Mouse (Mus musculus): ENCODE measurements around the gene Hsf2bp. TPM values are rescaled to one million over a fixed set of nuclear protein-coding genes. Genes with fewer than 3 reads are reported as not detected.

Gene Hsf2bp
- 1 to 10 TPM in 1 of 2 experiments, under 1 TPM in 1; 0.72 to 1.8 TPM for total RNA-seq (2021)
- long read RNA-seq, experiment 1, partial matches to known transcripts, result 0 of 2 reads
- long read RNA-seq, experiment 1, other reads (novel, unspliced or antisense), result 2 of 2 reads
- long read RNA-seq, experiment 2, partial matches to known transcripts, result 0 of 1 reads
- long read RNA-seq, experiment 2, other reads (novel, unspliced or antisense), result 1 of 1 reads

DNA sequence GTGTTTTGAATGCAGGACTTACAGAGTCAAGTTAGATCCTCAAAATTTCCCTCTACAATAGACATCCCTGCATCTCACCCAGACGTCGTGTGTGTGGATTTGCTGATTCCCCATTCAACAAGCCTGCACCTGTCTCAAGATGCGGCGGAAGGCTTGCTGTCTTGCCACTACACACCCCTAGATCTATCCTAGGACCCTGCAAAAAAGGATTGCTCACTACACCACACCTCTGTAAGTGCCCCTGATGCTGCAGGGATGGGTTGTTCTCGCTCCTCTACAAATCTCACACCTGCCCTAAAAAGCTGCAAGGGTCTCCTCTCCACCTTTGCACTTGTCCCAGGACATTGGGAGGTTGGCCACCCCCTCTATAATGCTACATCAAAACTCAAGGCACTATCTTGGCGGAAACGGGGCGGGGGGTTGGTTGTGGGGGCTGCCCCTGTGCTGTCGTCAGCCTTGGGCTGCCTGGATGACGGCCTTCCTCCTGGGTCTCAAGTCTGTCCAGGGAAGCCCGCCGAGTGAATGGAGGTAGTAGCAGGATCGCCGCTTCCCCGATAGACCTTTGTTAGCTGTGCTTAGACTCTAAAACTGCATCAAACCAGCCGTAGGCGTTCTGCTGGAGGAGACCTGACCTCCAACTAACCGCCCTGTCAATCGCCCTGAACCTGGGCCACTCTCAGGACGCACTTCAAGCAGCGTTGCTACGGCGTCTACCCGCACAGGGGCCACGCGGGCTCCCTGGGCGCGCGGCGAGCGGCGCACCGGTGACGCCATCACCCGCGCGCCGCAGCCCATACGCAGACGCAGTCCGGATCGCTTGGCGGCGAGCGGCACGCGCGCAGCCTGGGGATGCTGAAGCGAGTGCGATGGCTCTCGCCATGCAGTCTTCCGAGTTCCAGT is at the start of gene Hsf2bp, which contains the start of gene Rrp1b:
Hsf2bp (minus strand) TSS at position 741 of the 900 bp plus-strand sequence.
Rrp1b (plus strand) TSS at position 492 of the 900 bp plus-strand sequence.
- DNase-seq (ENCODE audit: low spot score in 2 of 2), result peak; percentile 65 to 81

DNA sequence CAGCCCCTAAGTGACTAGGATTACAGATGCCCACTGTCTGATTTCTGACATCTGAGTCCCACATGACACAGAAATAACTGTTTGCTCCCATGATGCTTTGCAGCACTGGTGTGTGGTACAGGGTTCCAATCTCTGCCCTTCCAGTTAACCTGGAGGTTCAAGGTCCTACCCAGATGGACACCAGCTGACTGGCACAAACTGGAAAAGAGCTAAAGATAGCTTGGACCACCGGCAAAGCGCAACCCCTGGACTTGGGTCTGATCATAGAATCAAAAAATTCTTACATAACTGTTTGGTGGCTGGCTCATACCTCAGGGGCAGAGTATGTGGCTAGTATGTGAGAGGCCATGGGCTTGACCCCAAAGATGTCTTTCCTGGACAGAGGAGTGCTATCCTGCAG is 47.2 kb upstream of the Hsf2bp start:
- DNase-seq (ENCODE audit: low spot score in 2 of 2), result no peak

DNA sequence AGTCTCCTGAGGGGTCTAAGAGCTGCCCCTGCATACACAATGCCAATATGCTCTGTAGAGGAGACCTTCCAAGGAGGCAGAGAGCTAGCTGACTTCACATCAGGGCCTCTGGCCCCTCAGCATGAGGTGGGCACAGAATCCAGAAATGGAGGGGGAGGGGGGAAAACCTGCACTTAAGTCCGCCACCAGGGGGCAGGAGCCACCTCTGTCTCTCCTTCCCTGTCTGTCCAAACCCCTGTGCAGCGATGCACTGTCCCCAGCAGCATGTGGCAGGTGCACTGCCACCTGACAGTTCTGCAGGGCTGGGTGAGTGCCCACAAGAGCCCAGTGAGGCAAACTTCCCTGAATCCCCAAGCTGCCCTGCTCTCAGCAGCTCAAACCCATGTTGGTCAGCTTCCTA is 39.0 kb upstream of the Hsf2bp start:
- DNase-seq (ENCODE audit: low spot score in 2 of 2), result peak; percentile 38 to 51

DNA sequence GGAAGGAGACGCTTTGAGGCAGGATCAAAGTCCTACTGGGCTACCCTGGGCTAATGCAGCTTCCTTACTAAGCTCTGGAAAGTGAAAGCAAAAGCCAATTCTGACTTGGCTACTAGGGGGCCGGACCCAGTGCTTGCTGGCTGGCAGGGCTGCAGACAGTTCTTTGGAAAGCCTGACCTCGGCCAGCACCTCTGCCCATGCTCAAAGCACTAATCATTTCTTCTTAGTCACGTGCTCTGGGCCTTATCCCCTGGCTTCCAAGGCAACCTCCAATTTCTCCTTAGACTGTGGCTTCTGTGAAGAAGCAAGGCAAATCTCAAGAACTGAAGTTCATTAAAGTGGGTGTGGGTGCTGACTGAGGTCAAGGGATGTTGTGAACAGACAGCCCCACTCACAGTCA is 38.5 kb upstream of the Hsf2bp start:
- DNase-seq (ENCODE audit: low spot score in 2 of 2), result no peak

DNA sequence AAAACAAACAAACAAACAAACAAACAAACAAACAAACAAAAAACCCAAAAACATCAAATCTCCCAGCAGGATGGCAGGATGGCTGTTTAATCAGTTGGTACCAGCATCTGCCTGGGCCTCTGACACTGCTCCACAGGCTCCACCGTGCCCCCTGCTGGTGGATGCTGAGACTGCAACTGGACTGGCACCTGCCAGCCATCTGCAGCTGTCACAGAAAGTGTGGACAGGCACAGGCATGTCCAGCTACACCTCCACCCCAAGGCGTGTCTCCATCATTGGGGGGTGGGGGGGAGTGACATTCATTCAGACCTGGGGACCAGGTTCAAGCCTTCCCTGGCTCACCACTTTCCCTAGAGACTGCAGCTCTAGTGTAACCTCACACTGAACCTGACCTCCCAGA is 37.2 kb upstream of the Hsf2bp start:
- peak; percentile 81 to 93 for DNase-seq (ENCODE audit: low spot score in 2 of 2)

DNA sequence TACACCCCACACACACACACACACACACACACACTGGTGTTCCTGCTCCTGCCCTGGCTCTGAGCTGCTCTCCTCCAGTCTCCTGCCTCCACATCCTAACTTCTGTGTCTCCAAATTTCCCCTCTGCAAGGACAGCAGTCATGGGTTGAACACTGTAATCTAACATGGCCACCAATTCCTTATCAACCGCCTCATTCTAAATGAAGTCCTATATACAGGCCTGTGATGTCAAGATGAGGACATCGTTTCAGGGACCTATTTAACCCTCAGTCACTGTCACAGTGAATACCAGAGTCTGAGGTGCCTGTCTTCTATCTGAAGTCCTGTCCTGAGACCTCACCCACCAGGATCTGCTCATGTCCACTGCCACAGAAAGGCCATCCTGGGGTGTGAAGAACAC is 32.7 kb upstream of the Hsf2bp start:
- no peak for DNase-seq (ENCODE audit: low spot score in 2 of 2)

DNA sequence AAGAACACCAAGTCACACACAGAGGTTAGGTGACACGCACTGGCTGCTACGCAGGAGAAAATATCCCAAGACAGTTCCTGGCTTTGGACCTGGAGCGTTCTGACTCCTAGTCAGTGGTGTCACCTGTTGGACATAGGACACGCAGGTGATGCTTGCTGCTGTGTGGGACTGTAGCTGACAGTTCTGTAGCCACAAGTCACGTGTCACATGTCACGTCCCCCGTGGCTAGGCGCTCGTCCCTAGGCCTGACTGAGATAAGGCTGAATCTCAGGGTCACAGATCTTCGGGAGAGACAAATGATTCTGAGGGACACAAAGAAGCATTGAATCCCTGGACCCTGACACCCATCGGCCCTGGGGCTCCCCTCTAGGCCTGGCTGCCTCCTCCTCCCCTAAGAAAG is 32.2 kb upstream of the Hsf2bp start:
- DNase-seq (ENCODE audit: low spot score in 2 of 2), result no peak

DNA sequence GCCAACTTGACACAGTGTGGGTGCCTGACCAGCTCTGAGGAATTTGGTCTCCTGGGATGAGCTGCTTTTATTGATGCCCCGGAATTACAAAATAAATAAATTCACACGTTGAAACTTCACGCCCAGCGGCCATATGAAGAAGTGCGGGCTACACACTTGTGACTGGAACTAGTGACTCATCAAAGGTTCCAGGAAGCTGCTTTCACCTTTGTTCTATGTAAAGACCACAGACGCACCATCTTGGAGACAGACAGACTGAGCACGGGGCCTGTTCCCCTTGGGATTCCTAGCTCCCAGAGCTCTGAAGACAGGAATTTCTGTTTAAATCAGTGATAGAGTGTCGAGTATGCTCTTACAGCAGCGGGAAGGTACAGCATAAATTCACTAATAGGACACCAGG is 31.4 kb upstream of the Hsf2bp start:
- DNase-seq (ENCODE audit: low spot score in 2 of 2), result no peak

DNA sequence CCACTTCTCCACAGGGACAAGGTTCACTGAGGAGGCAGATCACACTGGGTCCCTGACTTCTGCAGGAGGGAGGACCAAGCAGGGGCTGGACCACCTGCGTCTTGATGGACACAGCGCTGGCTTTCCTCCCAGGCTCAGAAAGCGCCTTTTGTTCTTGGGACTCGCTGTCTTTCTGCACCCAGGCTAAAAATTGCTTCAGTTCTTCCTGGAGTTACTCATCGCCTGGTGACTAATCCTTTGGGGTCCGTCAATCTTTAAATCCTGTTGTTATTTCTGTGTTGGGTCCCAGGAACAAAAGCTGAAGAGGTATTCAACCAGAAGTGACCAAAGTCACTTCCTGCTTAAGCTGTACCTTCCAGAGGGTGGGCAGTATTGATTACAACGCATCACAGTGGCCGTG is 28.6 kb upstream of the Hsf2bp start:
- DNase-seq (ENCODE audit: low spot score in 2 of 2), result peak; percentile 34 to 53

DNA sequence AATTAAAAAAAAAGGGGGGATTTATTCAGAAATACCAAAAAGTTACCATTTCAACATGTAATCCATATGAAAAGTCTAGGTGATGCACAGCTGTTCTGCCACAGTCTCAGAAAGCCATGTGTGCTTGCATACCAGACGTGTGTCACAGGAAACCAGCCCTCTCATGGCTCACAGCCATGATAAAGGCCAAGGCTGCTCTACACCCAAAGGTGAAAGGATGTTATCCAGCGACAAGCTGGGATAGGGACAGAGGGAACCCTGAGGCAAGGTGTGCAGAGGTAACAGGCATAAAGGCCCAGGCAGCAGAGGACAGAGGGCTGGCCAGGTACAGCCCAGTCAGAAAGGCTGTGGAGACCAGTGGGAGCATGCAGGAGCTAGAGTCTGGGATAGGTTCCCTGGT is 27.5 kb upstream of the Hsf2bp start:
- no peak for DNase-seq (ENCODE audit: low spot score in 2 of 2)

DNA sequence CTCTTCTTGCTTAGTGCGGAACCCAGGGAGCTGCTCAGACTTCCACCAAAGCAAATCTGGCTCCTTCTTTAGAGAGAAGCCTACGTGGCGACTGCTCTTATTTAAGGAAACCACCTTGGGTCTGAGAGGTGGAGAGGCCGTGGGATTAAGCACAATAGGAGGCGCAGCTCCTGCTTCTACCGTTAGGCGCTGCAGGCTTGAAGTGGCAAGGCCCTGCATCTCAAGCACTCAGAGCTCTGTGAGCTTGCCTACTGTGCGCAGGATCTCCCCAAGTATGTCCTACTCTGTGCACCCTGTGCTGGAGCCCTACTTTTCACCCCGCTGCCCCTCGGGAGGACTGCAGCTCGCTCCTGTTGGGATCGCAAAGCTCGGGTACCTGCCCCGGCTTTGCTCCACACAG is 25.1 kb upstream of the Hsf2bp start:
- DNase-seq (ENCODE audit: low spot score in 2 of 2), result no peak

DNA sequence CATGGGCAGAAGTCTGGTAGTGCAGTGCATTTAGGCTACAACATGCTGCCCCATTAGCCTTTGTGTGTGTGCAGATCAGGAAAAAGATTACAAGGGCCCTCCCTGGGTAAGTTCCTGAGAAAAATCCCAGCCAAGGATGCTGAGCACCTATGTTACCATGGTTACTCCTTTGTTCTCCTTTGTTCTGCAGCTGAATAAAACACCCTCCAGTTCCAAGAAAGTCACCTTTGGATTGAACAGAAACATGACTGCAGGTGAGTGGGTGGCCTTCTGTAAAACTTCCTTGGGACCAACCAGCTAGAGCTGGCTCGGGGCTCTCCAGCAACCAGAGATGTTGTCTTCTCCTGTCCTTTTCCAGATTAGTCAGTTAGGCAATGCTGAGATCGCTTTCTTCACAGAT is 22.9 kb upstream of the Hsf2bp start:
- DNase-seq (ENCODE audit: low spot score in 2 of 2), result no peak

DNA sequence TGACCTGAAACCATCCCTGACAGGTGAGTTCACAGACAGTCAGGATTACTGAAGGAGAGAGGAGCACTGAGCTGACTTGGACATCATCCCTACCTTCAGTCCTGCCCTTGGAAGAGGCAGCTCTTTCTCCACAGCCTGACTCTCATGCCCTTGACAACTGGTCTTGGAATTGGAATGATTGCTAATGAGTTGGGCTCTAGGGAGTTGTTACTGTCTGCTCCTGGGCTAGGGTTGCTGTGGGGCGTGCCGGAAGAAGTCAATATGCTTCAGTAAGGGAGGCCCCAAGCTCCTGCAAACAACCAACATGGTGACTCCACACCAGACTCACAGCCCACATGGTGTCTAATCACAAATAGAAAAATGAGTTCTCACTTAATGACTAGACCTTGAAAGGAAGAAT is 21.7 kb upstream of the Hsf2bp start:
- no peak for DNase-seq (ENCODE audit: low spot score in 2 of 2)

DNA sequence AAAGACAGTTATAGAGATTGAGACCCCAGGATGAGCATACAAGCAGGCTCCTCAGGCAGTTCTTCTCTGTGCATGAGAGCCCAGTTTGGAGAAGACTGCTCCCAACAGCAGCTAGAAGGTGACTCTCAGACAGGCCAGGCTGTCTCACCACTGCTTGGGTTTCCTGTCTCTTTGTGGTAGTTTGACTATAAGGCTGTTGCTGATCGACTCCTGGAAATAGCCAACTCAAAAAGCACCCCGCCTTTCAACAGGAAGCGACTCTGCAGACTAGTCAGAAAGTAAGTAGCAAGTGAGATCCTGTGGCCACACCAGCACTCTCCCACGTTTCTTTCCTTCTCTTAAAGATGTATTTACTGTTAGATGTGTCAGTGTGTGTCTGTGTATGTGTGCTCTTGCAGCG is 17.5 kb upstream of the Hsf2bp start:
- DNase-seq (ENCODE audit: low spot score in 2 of 2), result no peak

DNA sequence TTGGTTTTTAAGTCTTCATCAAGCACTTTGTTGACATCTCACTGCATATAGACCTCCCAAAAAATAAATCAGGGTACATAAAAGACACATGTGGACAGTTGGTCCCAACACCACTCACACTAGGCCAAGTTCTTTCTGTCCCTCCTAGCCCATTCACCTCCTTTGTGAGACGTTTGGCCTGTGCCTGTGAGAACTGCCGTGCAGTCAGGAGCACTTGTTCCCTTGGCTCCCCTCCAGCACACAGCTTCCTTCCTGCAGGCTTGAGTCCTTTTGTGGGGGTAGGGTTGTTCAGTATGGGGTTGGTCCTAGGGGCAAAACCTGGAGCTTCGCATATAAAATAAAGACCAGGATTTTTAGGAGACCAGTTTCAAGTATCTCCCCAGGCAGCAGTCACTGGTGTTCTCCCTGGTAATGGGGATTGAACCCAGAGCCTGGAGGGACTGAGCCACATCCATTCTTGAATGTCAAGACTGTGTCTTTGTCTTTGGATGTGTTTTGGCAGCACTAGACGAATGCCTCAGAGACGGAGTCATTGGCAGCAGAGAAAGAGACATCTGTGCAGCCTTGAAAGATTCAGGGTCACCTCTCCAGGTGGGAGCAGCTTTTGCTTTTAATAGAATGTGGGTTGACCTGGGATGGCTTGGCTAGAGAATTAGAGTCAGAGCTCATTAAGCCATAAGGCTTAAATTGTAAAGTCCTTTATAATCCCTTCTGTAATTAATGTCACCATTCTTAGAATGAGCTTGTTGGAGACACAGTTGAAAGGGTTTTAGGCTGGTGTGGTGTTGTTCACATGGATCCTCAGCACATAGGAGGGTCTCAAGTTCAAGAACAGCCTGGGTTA is 16.3 kb upstream of the Hsf2bp start:
- no peak for DNase-seq (ENCODE audit: low spot score in 2 of 2)

DNA sequence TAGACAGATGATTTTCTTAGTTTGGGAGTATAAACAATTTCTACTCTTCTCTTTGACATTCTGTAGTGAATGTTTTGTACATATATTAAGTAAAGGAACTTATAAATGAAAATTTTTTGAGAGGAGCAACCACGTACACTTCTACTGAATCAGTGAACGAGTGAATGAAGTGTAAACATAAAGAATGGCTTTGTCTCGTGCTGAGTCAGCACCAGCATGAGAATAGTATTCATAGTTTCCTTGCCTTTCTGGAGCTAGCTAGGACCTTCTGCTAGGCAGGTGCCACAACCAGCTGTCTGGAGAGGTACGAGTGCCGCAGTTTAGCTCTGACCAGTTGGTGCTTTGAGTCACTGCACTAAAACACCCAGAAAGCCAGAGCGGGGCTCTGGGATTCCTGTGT is 14.5 kb upstream of the Hsf2bp start:
- DNase-seq (ENCODE audit: low spot score in 2 of 2), result no peak

DNA sequence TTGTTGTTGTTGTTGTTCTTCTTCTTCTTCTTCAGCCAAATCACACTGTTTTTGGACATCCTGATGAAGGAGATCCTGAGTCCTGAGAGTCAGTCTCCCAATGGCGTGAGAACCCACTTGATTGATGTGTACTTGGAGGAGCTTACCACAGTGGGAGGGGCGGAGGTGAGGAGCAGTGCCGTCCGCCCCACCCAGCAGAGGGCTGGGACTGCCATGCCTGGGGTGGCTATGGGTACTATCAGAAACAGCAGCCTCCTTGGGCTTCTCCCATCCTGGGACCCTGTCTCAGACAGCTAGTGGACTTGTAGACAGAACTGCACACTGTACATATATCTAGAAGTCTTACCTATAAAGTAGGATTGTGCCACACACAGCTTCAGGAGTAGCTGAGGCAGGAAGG is 13.8 kb upstream of the Hsf2bp start:
- DNase-seq (ENCODE audit: low spot score in 2 of 2), result no peak

DNA sequence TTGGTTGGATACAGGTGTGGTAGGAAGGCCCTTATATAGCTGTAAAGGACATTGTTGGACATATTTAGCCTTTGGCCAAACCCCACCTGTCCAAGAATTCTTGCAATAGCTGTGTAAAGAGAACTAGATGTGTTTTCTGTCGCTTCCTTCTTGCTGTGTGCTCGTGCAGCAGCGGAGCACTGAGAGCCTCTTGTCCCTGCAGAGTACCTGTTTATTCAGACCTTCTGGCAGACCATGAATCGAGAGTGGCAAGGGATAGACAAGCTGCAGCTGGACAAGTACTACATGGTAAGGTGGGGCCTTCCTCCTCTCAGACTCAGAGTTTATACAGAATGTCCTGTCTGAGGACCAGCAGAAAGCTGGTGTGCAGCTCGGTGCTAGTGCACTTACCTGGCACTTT is 12.2 kb upstream of the Hsf2bp start:
- no peak for DNase-seq (ENCODE audit: low spot score in 2 of 2)

DNA sequence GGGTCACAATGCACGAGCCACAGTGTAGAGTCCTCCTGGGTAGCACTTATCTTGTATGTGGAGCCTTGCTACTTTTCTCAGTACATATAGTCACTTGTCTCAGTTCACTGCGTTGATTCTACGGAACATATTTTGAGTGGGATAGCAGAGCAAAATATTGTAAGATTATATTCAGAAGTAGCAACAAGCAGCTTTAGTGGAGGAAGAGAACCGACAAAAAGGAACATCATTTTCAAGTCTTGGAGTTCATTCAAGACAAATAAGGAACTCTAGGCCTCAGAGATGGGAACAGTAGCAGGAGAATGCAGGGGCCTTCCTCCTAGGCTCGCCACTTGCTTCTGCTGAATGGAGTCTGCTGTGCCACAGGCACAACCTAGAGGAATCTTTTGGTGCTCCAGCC is 10.4 kb upstream of the Hsf2bp start:
- no peak for DNase-seq (ENCODE audit: low spot score in 2 of 2)

DNA sequence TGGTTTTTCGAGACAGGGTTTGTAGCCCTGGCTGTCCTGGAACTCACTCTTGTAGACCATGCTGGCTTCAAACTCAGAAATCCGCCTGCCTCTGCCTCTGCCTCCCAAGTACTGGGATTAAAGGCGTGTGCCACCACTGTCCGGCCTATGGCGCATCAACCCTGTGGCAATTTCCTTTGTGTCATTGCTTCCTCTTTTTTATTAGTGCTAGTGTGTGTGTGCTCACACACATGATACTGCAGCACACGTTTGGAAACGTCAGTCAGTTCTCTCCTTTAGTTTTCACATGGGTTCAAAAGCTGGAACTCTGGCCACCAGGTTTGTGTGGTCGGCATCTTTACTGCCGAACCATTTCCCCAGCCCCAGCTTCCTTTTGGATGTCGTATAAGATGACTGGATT is 4.1 kb upstream of the Hsf2bp start:
- no peak for DNase-seq (ENCODE audit: low spot score in 2 of 2)

DNA sequence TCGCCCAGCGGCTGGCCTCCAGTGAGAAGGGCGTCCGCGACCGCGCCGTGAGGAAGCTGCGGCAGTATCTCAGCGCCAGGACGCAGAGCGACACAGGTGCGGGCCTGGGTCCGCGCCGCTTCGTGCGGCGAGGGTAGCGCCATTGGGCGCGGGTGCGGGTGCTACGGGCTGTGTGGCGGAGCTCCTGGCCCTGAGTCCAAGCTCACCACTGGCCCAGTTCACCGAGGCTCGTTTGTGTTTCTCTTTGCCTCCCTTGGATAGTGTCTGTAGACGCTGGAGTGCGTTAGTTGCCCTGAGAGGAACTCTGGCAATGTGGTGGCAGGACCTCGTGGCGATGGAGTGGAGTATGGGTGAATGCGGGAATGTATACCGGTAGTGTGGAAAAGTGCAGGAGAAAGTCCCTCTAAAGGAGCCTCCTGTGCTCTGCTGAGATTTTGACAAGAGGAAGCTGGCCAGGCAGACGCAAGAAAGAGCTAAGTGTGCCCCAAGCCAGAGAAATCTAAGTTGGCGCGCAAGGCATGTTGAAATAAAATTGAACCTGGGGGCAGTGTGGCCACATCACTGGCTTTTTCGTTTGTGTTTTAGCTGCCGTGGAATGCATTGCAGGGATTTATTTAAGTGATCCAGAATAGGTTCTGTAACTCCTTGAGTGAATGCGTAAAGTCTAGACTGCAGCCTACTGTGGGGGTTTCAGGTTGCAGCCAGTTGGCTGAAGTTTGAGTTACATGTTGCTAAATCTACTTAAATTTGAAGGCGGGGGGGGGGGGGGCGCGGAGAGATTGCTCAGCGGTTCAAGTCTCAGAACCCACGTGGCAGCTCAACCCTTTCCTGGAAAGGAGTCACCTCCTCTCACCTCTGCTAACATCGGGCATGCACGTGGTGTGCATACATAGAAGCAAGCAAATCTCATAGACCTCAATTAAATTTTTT is 625 bp upstream of the Hsf2bp start:
- DNase-seq (ENCODE audit: low spot score in 2 of 2), result no peak
